Mouse (Mus musculus) erythroblast, adult 5-6 weeks (primary cell): Measurements from ENCODE around the gene Ergic1. TPM values are rescaled to one million over a fixed set of nuclear protein-coding genes. Genes with fewer than 3 reads are reported as not detected.

Experiments
- ATAC-seq: replicated peaks from 2 replicates; pipeline ENCODE4 v1.8.0; 2016; ENCODE audit warnings: moderate number of reproducible peaks, mild to moderate bottlenecking, moderate TSS enrichment, inconsistent platforms; ENCODE audit not compliant: poor library complexity, low FRiP score, severe bottlenecking
- total RNA-seq, 2 experiments: library from RNA; stranded (forward) in 1 of 2; stranded (reverse) in 1 of 2; fragments of 150-400 nt in 1 of 2; fragments of 200-764, 138-1000 nt in 1 of 2; gene quantifications; 2 replicates each; pipeline versions ENCODE4 v1.2.3 to v1.2.4; 2015 to 2017; ENCODE audit warnings: low replicate concordance in 2 of 2

Ergic1 gene
- total RNA-seq, 2 experiments from 2014 or later = 10.3 to 26.1 TPM

DNA sequence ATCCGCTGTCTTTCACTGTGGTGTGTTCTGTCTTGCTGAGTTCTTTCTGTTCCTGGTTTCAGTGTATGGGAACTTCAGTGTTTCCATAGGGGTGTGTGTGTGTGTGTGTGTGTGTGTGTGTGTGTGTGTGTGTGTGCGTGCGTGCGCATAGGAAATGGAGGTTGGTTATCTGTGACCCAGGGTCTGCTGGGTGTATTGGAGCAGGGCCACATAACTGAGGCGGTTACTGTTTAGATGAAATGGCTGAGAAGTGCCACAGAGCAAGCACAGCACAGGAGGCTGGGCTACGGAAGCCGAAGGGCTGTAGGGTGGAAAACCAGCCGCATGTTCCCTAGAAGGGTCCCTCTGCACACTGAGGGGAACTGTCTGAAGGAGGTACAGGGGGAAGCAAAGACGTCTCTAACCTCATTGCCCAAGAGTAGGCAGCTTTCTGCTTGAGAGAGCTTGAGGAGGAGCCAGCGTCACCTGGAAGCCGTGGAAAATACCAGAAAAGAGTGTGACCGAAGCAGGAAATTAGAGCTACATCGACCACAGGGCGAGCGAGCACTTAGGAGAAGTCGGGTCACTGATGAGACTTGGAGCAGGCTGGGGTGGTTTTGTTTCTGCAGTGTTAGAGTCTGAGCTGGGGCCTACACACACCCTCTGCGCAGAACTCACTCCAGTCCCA is 125.2 kb downstream of the Ergic1 start:
- peak; percentile 28 for ATAC-seq

DNA sequence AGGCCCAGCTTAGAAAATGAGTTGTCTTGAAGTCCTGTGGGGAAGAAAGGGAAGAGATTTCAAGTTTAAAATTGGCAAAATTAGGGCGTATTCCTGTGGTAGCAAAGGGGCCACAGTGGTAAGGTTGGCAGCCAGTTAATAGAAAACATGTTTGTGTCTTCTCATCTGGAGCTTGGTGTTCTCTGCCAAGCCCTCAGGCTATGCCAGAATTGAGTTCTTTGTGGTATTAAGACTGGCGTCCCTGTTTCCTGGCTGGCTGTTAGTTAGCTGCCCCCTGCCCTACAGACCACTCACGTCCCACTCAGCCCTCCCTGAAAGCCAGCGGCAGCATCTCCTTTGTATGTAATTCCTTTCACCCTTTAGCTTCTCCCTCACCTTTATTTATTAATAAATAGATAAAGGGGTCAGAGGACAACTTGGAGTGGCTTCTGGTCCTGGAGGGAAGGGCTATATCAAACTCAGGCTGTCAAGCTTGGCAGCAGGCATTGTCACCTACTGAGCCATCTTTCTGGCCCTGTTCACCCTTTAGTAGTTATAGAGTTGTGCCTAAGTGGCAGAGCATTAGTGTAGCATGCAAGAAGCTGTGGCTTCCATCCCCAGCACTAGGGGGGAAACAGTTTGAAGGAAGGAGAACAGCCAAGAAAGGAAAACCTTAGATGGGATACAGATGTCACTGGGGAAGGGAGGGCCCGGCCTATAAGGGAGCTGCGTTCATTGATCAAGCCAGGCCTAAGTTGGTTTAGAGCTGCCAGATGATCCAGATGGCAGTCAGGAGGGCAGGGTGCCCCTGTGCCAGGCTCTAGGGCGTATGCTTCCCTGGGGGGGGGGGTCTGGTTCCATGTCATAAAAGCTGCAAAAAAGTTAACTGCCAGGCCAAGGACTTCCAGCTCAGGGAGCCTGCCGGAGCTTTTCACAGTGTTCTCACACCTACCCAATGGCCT is 127.8 kb downstream of the Ergic1 start:
- ATAC-seq = no peak

GRCm38 (mm10) chr17:26689810-26690209 is 128.5 kb downstream of the Ergic1 start:
- no peak for ATAC-seq

GRCm38 (mm10) chr17:26690236-26690635 is 128.9 kb downstream of the Ergic1 start:
- ATAC-seq = no peak

GRCm38 (mm10) chr17:26691110-26691509 is 129.8 kb downstream of the Ergic1 start:
- no peak for ATAC-seq

DNA sequence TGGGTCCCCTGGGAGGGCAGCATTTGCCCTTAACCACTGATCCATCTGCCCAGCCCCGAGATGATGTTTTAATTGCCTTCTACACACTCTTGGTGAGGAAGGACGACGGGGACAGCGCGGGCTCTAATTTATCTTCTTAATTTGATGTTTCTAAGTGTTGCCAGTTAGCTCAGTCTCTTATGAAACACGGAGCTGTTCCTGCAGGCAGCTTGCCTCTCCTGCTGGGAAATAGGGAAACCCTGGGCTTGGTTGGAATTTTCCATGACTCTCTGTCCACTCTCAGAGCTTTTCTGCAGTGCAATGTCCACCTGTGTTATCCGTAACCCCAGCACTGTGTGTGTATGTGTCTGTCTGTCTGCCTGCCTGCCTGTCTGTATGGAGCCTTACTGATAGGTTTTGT is 132.1 kb downstream of the Ergic1 start:
- ATAC-seq = no peak

- no peak for ATAC-seq
Measured at GRCm38 (mm10) chr17:26694171-26694570, 132.9 kb downstream of the Ergic1 start.

DNA sequence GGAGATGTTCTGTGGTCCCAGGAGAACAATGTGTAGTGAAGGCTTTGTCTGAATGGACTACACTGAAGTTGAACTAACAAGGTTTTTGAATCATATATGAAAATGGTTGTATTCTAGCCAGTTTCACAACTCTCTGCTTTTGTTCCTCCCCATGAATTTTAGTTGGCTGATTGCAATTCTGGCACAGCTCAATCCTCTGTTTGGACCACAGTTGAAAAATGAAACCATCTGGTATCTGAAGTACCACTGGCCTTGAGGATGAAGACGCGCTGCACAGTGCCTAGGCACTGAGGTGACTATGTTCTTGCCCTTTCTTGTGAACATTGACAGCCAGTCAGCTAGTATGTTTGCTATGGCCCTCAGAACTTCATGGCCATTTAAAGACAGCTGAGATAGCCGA is 133.9 kb downstream of the Ergic1 start:
- no peak for ATAC-seq

GRCm38 (mm10) chr17:26698846-26699245 is 137.6 kb downstream of the Ergic1 start:
- peak; percentile 72 for ATAC-seq

DNA sequence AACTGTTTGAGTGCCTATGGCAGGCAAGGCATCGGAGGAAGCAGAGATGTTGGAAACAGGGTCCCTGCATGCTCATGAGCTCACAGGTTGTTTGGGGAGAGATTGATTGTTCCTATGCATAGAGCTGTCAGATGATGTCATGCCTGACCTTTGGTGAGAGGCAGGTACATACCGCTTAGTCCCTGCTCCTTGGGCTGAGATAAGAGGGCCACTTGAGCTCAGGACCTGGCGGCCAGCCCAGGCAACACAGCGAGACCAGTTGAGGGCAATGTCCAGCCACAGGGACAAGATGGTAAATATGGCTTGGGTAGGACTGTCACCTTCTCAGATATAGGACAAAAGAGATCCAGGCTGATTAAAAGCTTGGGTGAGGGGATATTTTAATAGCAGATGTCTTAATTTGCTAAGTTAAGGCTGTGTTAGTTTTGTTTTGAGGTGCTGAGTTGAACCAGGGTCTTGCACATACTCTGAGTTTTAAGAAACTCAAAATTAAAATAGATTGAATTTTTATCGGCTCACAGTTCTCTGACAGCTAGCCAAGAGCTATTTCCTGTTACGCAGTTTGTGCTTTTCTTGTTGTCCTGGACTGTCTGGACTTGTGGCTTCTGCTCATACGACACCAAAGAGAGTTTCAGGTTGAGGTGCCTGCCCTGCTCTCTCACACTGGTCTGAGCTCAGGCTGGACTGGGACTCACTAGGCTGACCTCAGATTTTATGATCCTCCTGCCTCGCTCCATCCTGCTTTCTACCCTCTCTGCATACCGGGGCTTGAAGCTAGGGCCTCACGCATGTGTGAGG is 138.7 kb downstream of the Ergic1 start:
- no peak for ATAC-seq

DNA sequence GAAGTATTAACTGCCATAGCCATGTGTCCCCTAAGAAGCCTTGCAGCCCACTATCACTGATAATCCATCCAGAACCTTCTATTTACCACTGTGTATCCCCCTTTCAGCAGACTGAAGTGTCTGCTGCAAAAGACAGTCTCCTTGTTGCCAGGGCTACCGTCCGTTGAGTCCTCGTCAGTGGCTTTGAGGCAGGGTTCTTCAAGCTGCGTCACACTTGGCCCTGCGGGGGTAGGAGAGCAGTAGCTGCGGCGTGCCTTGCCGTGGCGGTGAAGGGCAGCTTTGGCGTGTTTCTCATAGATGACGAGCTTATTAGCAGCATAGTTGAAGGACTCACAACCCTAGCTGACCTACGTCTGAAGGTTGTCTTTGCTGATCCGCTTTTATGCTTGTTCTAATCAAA is 140.3 kb downstream of the Ergic1 start:
- no peak for ATAC-seq

DNA sequence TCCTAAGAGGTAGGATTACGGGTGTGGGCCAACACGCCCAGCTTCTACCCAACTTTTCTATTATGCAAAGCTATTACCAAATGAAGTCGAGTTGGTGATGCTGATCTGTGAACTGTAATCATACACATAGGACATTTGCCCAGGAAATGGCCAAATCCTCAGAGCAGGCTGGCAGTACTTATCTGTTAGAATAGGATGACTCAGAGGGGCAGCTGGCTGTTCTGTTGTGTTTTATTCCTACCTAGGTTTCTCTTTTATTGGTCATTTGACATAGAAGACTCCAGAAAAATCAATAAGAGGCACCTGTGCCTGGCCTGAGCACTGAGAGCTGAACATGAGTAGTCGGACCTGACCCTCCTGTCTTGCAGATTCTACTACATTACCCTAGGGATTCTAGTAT is 141.3 kb downstream of the Ergic1 start:
- no peak for ATAC-seq

GRCm38 (mm10) chr17:26703671-26704070 is 142.4 kb downstream of the Ergic1 start:
- ATAC-seq = no peak

- no peak for ATAC-seq
Measured at GRCm38 (mm10) chr17:26705463-26706359, 144.4 kb downstream of the Ergic1 start.

Other genes with a start within 250 kb of the Ergic1 start
- 0.42 and 1.7 TPM in 2 replicates for gene Neurl1b, start 146.7 kb upstream of the Ergic1 start, total RNA-seq (2015; ENCODE audit: low replicate concordance)
- gene Neurl1b, start 146.7 kb upstream of the Ergic1 start, total RNA-seq (2017; ENCODE audit: low replicate concordance) = 0.14 and 0.77 TPM in 2 replicates
- gene Dusp1, start 639 bp downstream of the Ergic1 start, total RNA-seq (2015; ENCODE audit: low replicate concordance) = 54.8 and 66.0 TPM in 2 replicates
- gene Dusp1, start 639 bp downstream of the Ergic1 start, total RNA-seq (2017; ENCODE audit: low replicate concordance) = 9.5 and 13.1 TPM in 2 replicates
- 119 and 130 TPM in 2 replicates for gene Atp6v0e, start 101.7 kb downstream of the Ergic1 start, total RNA-seq (2015; ENCODE audit: low replicate concordance)
- gene Atp6v0e, start 101.7 kb downstream of the Ergic1 start, total RNA-seq (2017; ENCODE audit: low replicate concordance) = 100 and 176 TPM in 2 replicates
- gene Crebrf, start 154.2 kb downstream of the Ergic1 start, total RNA-seq (2015; ENCODE audit: low replicate concordance) = 25.9 and 33.4 TPM in 2 replicates
- 65.0 and 158 TPM in 2 replicates for gene Crebrf, start 154.2 kb downstream of the Ergic1 start, total RNA-seq (2017; ENCODE audit: low replicate concordance)
- gene Bnip1, start 219.6 kb downstream of the Ergic1 start, total RNA-seq (2015; ENCODE audit: low replicate concordance) = 1.2 and 7.1 TPM in 2 replicates
- 6.4 and 8.3 TPM in 2 replicates for gene Bnip1, start 219.6 kb downstream of the Ergic1 start, total RNA-seq (2017; ENCODE audit: low replicate concordance)